Mouse (Mus musculus): ENCODE results near the gene Ankrd39.

Ankrd39 gene

GRCm38 (mm10) chr1:36496719-36497118, 50.5 kb downstream of the Ankrd39 start:
- in situ Hi-C loops (cut with MboI; ENCODE audit: low sequenced_read_pairs) = no loop called here

GRCm38 (mm10) chr1:36493299-36493698, 53.9 kb downstream of the Ankrd39 start:
- in situ Hi-C loops (cut with MboI; ENCODE audit: low sequenced_read_pairs) = no loop called here

- in situ Hi-C loops (cut with MboI; ENCODE audit: low sequenced_read_pairs) = no loop called here
Observed at GRCm38 (mm10) chr1:36492416-36493139, 54.7 kb downstream of the Ankrd39 start.

GRCm38 (mm10) chr1:36489661-36490060, 57.6 kb downstream of the Ankrd39 start:
- in situ Hi-C loops (cut with MboI; ENCODE audit: low sequenced_read_pairs) = no loop called here
